Mouse (Mus musculus): Measurements from ENCODE around the gene Adora3. TPM values are rescaled to one million over a fixed set of nuclear protein-coding genes. Genes with fewer than 3 reads are reported as not detected.

Adora3 gene
- total and polyA plus RNA-seq, 2 experiments from 2014 or later: 0.16 to 0.18 TPM

DNA sequence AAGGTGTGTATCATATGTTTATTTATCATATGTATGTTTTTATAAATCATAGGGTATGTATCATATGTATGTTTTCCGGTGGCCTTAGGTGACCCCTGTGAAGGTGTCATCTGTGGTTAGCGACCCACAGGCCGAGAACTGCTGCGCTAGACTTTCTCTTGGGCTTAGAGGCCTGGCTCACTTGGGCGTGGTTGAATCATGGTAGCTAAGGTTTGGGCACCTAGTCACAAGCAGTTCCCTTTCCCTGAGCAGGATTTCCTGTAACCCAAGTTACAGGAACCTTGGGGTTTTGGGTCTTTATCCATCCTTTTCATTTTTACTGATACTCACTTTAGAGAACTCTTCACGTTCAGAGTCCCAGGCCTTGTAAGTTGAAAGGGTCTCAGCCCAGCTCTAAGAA lies 29.6 kb downstream of the Adora3 start:
- Histone ChIP-seq H3K27ac (no peak overlapping the region), H3K4me2 (ENCODE audit: low read depth, low read length) (no peak overlapping the region), H3K27me3 (ENCODE audit: insufficient read depth, low read length) (no peaks in the 10 kb centered on the region), H3K9me3 (ENCODE audit: low read length) (no peaks in the 10 kb centered on the region), H3K4me1 (ENCODE audit: insufficient read depth, low read length) (no peaks in the 10 kb centered on the region), H3K4me3 (ENCODE audit: low read length) (no peak overlapping the region), H3K36me3 (ENCODE audit: insufficient read depth, low read length) (no peaks in the 10 kb centered on the region), H3K9ac (replicated peaks; ENCODE audit: low read length) (no peak overlapping the region)
- DNase-seq (ENCODE audit: low spot score): no peak
- WGBS: 78% methylated on average over 6 of the region's 6 CpGs
- no peak for ATAC-seq
- TF ChIP-seq CTCF (IDR thresholded peaks at IDR 0.05; ENCODE audit: low read depth): no peak

DNA sequence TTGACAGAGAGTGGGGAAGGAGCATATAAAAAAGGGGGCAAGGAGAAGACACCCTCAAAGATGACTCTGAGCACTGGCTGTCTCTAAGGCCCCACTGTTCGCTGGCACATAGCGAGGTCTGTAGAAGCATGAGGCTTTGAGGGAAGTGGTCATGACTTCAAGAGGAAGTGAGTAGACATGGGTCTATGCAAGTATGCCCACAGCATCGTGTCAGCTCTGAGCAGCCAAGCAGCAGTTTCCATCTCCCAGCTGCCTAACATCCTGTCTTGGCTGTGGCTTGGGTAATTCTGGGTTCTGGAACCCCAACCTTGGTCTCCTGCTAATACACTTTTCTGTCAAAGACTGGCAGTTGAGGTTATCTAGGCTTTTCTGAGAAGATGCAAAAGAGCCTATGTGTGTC lies 30.1 kb downstream of the Adora3 start:
- H3K9ac ChIP-seq (replicated peaks; ENCODE audit: low read length): no peak overlapping the region
- no peaks in the 10 kb centered on the region for H3K4me1 ChIP-seq (ENCODE audit: insufficient read depth, low read length)
- DNase-seq (ENCODE audit: low spot score) (no peak), ATAC-seq (no peak)
- H3K9me3 ChIP-seq (ENCODE audit: low read length): no peaks in the 10 kb centered on the region
- no peaks in the 10 kb centered on the region for H3K36me3 ChIP-seq (ENCODE audit: insufficient read depth, low read length)
- H3K27me3 ChIP-seq (ENCODE audit: insufficient read depth, low read length): no peaks in the 10 kb centered on the region
- 84% methylated on average over 3 of the region's 3 CpGs for WGBS
- H3K4me3 ChIP-seq (ENCODE audit: low read length): no peak overlapping the region
- TF ChIP-seq CTCF (IDR thresholded peaks at IDR 0.05; ENCODE audit: low read depth): no peak
- H3K27ac ChIP-seq: no peak overlapping the region
- no peak overlapping the region for H3K4me2 ChIP-seq (ENCODE audit: low read depth, low read length)

DNA sequence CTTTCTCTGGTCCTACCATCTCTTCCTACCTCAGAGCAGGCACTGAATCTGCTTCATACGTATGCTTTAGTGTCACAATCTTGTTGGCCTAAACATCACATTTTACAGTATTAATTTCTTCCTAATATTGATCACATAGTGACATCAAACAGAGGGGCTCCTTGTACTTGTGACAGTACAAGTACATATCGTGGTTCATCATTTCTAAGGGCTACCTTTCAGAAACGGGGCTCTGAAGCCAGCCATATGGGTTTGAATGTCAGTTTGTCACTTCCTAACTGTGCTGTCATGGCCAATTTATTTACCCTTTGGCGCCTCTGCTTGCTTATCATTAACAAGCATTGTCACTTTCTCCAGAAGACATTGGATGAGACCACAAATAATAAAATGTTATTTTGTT lies 30.8 kb downstream of the Adora3 start:
- TF ChIP-seq CTCF (IDR thresholded peaks at IDR 0.05; ENCODE audit: low read depth): no peak
- ATAC-seq (no peak), DNase-seq (ENCODE audit: low spot score) (no peak)
- 73% methylated on average over 4 of the region's 4 CpGs for WGBS
- no peaks in the 10 kb centered on the region for H3K4me1 ChIP-seq (ENCODE audit: insufficient read depth, low read length)
- H3K27me3 ChIP-seq (ENCODE audit: insufficient read depth, low read length): no peaks in the 10 kb centered on the region
- H3K27ac ChIP-seq: no peak overlapping the region
- no peak overlapping the region for H3K4me2 ChIP-seq (ENCODE audit: low read depth, low read length)
- H3K9me3 ChIP-seq (ENCODE audit: low read length): no peaks in the 10 kb centered on the region
- no peaks in the 10 kb centered on the region for H3K36me3 ChIP-seq (ENCODE audit: insufficient read depth, low read length)
- H3K4me3 ChIP-seq (ENCODE audit: low read length): no peak overlapping the region
- no peak overlapping the region for H3K9ac ChIP-seq (replicated peaks; ENCODE audit: low read length)

GRCm38 (mm10) chr3:105904213-105904612 lies 33.6 kb downstream of the Adora3 start:
- ATAC-seq (no peak), DNase-seq (ENCODE audit: low spot score) (no peak)
- H3K27ac ChIP-seq: no peak overlapping the region
- no peaks in the 10 kb centered on the region for H3K9me3 ChIP-seq (ENCODE audit: low read length)
- no peaks in the 10 kb centered on the region for H3K4me1 ChIP-seq (ENCODE audit: insufficient read depth, low read length)
- no peaks in the 10 kb centered on the region for H3K36me3 ChIP-seq (ENCODE audit: insufficient read depth, low read length)
- no peak overlapping the region for H3K9ac ChIP-seq (replicated peaks; ENCODE audit: low read length)
- no peak for TF ChIP-seq CTCF (IDR thresholded peaks at IDR 0.05; ENCODE audit: low read depth)
- no peak overlapping the region for H3K4me2 ChIP-seq (ENCODE audit: low read depth, low read length)
- no peak overlapping the region for H3K4me3 ChIP-seq (ENCODE audit: low read length)
- H3K27me3 ChIP-seq (ENCODE audit: insufficient read depth, low read length): no peaks in the 10 kb centered on the region
- 81% methylated on average over 4 of the region's 4 CpGs for WGBS

DNA sequence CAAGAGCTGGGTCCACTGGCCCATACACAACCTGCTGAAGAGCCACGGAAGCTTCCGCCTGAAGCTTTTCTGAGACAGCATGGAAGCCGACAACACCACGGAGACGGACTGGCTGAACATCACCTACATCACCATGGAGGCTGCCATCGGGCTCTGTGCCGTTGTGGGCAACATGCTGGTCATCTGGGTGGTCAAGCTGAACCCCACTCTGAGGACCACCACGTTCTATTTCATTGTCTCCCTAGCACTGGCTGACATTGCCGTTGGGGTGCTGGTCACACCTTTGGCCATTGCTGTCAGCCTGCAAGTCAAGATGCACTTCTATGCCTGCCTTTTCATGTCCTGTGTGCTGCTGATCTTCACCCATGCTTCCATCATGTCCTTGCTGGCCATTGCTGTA lies 34.1 kb downstream of the Adora3 start:
- H3K4me1 ChIP-seq (ENCODE audit: insufficient read depth, low read length): no peaks in the 10 kb centered on the region
- ATAC-seq (no peak), DNase-seq (ENCODE audit: low spot score) (no peak)

GRCm38 (mm10) chr3:105907956-105908655 lies 37.4 kb downstream of the Adora3 start:
- Histone ChIP-seq H3K9me3 (ENCODE audit: low read length) (no peaks in the 10 kb centered on the region), H3K4me1 (ENCODE audit: insufficient read depth, low read length) (no peaks in the 10 kb centered on the region), H3K27me3 (ENCODE audit: insufficient read depth, low read length) (no peaks in the 10 kb centered on the region), H3K36me3 (ENCODE audit: insufficient read depth, low read length) (no peaks in the 10 kb centered on the region), H3K9ac (replicated peaks; ENCODE audit: low read length) (no peak overlapping the region), H3K4me2 (ENCODE audit: low read depth, low read length) (no peak overlapping the region), H3K27ac (no peak overlapping the region), H3K4me3 (ENCODE audit: low read length) (no peak overlapping the region)
- WGBS: 38% methylated on average over 9 of the region's 9 CpGs
- no peak for DNase-seq (ENCODE audit: low spot score)
- TF ChIP-seq CTCF (IDR thresholded peaks at IDR 0.05; ENCODE audit: low read depth): no peak
- ATAC-seq: no peak

More for the DNA sequence above, 34.1 kb downstream of the Adora3 start:
- WGBS: 87% methylated on average over 9 of the region's 9 CpGs
- no peak for TF ChIP-seq CTCF (IDR thresholded peaks at IDR 0.05; ENCODE audit: low read depth)
- H3K27ac ChIP-seq: no peak overlapping the region
- no peak overlapping the region for H3K4me3 ChIP-seq (ENCODE audit: low read length)
- no peak overlapping the region for H3K4me2 ChIP-seq (ENCODE audit: low read depth, low read length)
- H3K36me3 ChIP-seq (ENCODE audit: insufficient read depth, low read length): no peaks in the 10 kb centered on the region
- H3K9me3 ChIP-seq (ENCODE audit: low read length): no peaks in the 10 kb centered on the region
- no peaks in the 10 kb centered on the region for H3K27me3 ChIP-seq (ENCODE audit: insufficient read depth, low read length)
- H3K9ac ChIP-seq (replicated peaks; ENCODE audit: low read length): no peak overlapping the region

DNA sequence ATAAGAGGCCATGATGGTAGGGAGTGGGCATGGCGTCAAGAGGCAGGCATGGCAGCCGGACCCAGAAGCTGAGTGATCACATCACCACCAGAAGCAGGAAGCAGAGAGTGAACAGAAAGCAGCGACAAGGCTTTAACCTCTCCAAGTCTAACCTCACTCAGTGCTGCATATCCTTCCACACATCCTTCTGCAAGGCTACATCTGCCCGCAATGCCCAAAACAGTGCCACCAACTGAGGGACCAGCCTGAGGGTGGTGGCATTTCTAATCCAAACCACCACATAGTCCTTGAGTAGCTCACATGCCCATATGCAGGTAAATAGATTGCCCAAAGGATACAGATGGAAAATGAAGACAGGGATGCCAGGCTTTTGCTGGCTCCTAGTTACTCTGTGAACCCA lies 38.3 kb downstream of the Adora3 start:
- no peak overlapping the region for H3K9ac ChIP-seq (replicated peaks; ENCODE audit: low read length)
- H3K4me1 ChIP-seq (ENCODE audit: insufficient read depth, low read length): no peaks in the 10 kb centered on the region
- WGBS: 94% methylated on average over 4 of the region's 4 CpGs
- no peak for ATAC-seq
- no peak overlapping the region for H3K4me3 ChIP-seq (ENCODE audit: low read length)
- no peak overlapping the region for H3K4me2 ChIP-seq (ENCODE audit: low read depth, low read length)
- TF ChIP-seq CTCF (IDR thresholded peaks at IDR 0.05; ENCODE audit: low read depth): no peak
- DNase-seq (ENCODE audit: low spot score): no peak
- H3K27me3 ChIP-seq (ENCODE audit: insufficient read depth, low read length): no peaks in the 10 kb centered on the region
- H3K27ac ChIP-seq: no peak overlapping the region
- H3K9me3 ChIP-seq (ENCODE audit: low read length): no peaks in the 10 kb centered on the region
- H3K36me3 ChIP-seq (ENCODE audit: insufficient read depth, low read length): no peaks in the 10 kb centered on the region
